Mouse (Mus musculus) erythroblast, embryonic 14.5 days (primary cell): ENCODE results near the gene T.

Experiments
- GATA1 ChIP-seq: IDR thresholded peaks from 2 replicates; pipeline ENCODE4 v1.6.1; 2012; ENCODE audit warnings: low read length, inconsistent platforms, mixed read lengths
- TAL1 ChIP-seq: IDR thresholded peaks from 3 replicates; pipeline ENCODE4 v1.6.1; 2012; ENCODE audit warnings: low read length, inconsistent platforms, mixed read lengths

DNA sequence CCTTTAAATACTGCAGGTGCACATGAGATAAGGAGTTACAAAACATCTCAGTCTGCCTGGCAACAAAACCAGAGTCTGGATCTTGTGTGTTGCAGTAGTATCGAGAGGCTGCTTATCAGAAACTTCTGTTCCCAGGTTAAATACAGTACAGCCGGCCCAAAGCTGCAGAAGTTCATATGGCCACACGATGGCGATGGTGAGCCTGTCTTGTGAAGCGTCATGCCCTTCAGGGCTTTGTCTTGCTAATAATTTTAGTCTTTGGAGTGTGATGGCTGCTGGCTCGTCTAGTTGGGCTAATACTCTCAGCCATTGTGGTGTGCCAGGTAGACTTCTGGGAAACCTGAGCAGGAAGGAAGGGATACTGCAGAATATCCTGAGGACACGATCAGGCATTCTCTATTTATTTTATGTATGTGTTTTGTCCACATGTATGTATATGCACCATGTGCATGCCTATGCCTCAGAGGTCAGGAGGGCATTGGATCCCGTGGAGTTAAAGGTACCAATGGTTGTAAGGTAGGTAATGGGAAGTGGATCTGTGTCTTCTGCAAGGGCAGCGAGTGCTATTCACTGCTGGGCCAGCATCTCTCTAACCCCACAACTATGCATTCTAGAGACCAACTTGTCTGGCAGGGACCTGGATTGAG, 29.4 kb downstream of the T start:
- TF ChIP-seq TAL1 = no peak
- no peak for TF ChIP-seq GATA1
